Mouse (Mus musculus) forebrain, postnatal 0 days (tissue): ENCODE measurements at regions not wholly inside any gene's neighbourhood (a gene's known extent, or its start where the extent isn't known, plus 50 kb on each side); places are given as distances from the start of the nearest gene placed in this dataset.

ENCODE experiments used
- ATAC-seq: fragments of 200-750 bp; cut with Nextera tagmentation; 2 replicates; pipeline ENCODE4 v1.8.0; 2017; ENCODE audit warnings: mild to moderate bottlenecking, moderate library complexity
- DNase-seq: peaks from one replicate; pipeline ENCODE4 v3.0.0-alpha.2; 2015
- H3K27ac ChIP-seq: fragments of 300-500 bp; sonication (generic); 2 replicates; pipeline ENCODE4 v1.5.1; 2014; ENCODE audit warnings: low read depth, mild to moderate bottlenecking, antibody characterized with exemption, low read length, moderate library complexity, mixed read lengths
- H3K27me3 ChIP-seq: fragments of 300-500 bp; sonication (generic); 2 replicates; pipeline ENCODE4 v1.6.1; 2014; ENCODE audit warnings: mild to moderate bottlenecking, low read length, mixed read lengths; ENCODE audit not compliant: insufficient read depth
- H3K36me3 ChIP-seq: fragments of 300-500 bp; sonication (generic); 2 replicates; pipeline ENCODE4 v1.6.1; 2014; ENCODE audit warnings: mild to moderate bottlenecking, moderate library complexity; ENCODE audit not compliant: insufficient read depth
- H3K4me1 ChIP-seq: fragments of 300-500 bp; sonication (generic); 2 replicates; pipeline ENCODE4 v1.6.1; 2014; ENCODE audit warnings: antibody characterized with exemption; ENCODE audit not compliant: insufficient read depth
- H3K4me2 ChIP-seq: fragments of 300-500 bp; sonication (generic); 2 replicates; pipeline ENCODE4 v1.6.1; 2014; ENCODE audit warnings: low read depth, mild to moderate bottlenecking, moderate library complexity
- H3K4me3 ChIP-seq: fragments of 300-500 bp; sonication (generic); 2 replicates; pipeline ENCODE4 v1.5.1; 2014; ENCODE audit warnings: low read depth, low read length, mixed read lengths
- H3K9ac ChIP-seq: fragments of 300-500 bp; sonication (generic); 2 replicates; pipeline ENCODE4 v1.6.1; 2014; ENCODE audit warnings: mild to moderate bottlenecking
- H3K9me3 ChIP-seq: fragments of 300-500 bp; sonication (generic); 2 replicates; pipeline ENCODE4 v1.6.1; 2016; ENCODE audit warnings: low read length
- CTCF ChIP-seq: sonication (generic); IDR thresholded peaks from 2 replicates; pipeline ENCODE4 v1.5.1; 2016; ENCODE audit warnings: antibody characterized with exemption, control low read depth, low read depth
- WGBS: fragments of 180-500 bp; shearing (Covaris S2); extraction: QIAGEN DNeasy Blood & Tissue Kit; methylation state at CpG from one replicate; pipeline ENCODE4 v1.1.7; 2014; 5-methylcytosine and 5-hydroxymethylcytosine counted together

- H3K4me3 ChIP-seq, result no peak overlapping the region
- H3K9me3 ChIP-seq, result no peaks in the 10 kb centered on the region
- no peak for TF ChIP-seq CTCF
- no peak overlapping the region for H3K27ac ChIP-seq
- no peak for DNase-seq
- H3K36me3 ChIP-seq, result no peaks in the 10 kb centered on the region
- no peak for ATAC-seq
- no peak overlapping the region for H3K4me2 ChIP-seq
- WGBS, result 64% methylated on average over 7 of the region's 7 CpGs
- H3K27me3 ChIP-seq, result peaks cover 22% of the 10 kb centered on the region
- H3K9ac ChIP-seq, result no peak overlapping the region
- H3K4me1 ChIP-seq, result no peaks in the 10 kb centered on the region
Observed at GRCm38 (mm10) chr16:23838696-23839095, 52.1 kb downstream of the Sst start.

GRCm38 (mm10) chr16:23838114-23838513, 52.6 kb downstream of the Sst start:
- Histone ChIP-seq H3K4me1 (no peaks in the 10 kb centered on the region), H3K27ac (no peak overlapping the region), H3K9ac (no peak overlapping the region), H3K9me3 (no peaks in the 10 kb centered on the region), H3K27me3 (peaks cover 22% of the 10 kb centered on the region), H3K4me2 (no peak overlapping the region), H3K4me3 (no peak overlapping the region), H3K36me3 (no peaks in the 10 kb centered on the region)
- 69% methylated on average over 2 of the region's 2 CpGs for WGBS
- ATAC-seq (no peak), DNase-seq (no peak)
- TF ChIP-seq CTCF, result no peak

GRCm38 (mm10) chr16:23834991-23835390, 55.8 kb downstream of the Sst start:
- ATAC-seq (no peak), DNase-seq (no peak)
- TF ChIP-seq CTCF, result no peak

GRCm38 (mm10) chr16:23833603-23834002, 57.2 kb downstream of the Sst start:
- H3K27ac ChIP-seq, result no peak overlapping the region
- peaks cover 12% of the 10 kb centered on the region for H3K27me3 ChIP-seq
- 33% methylated on average over 2 of the region's 2 CpGs for WGBS
- TF ChIP-seq CTCF, result no peak
- no peak overlapping the region for H3K4me2 ChIP-seq
- no peak overlapping the region for H3K4me3 ChIP-seq
- no peaks in the 10 kb centered on the region for H3K4me1 ChIP-seq
- H3K9ac ChIP-seq, result no peak overlapping the region
- ATAC-seq (no peak), DNase-seq (no peak)
- H3K36me3 ChIP-seq, result no peaks in the 10 kb centered on the region
- H3K9me3 ChIP-seq, result no peaks in the 10 kb centered on the region

More at GRCm38 (mm10) chr16:23834991-23835390, 55.8 kb downstream of the Sst start:
- H3K27ac ChIP-seq, result no peak overlapping the region
- 85% methylated on average over 4 of the region's 4 CpGs for WGBS
- H3K4me1 ChIP-seq, result no peaks in the 10 kb centered on the region
- H3K27me3 ChIP-seq, result peaks cover 16% of the 10 kb centered on the region
- no peak overlapping the region for H3K4me2 ChIP-seq
- H3K9me3 ChIP-seq, result no peaks in the 10 kb centered on the region
- H3K36me3 ChIP-seq, result no peaks in the 10 kb centered on the region
- no peak overlapping the region for H3K9ac ChIP-seq
- no peak overlapping the region for H3K4me3 ChIP-seq

- no peak overlapping the region for H3K4me3 ChIP-seq
- no peaks in the 10 kb centered on the region for H3K9me3 ChIP-seq
- no peaks in the 10 kb centered on the region for H3K36me3 ChIP-seq
- H3K9ac ChIP-seq, result no peak overlapping the region
- no peaks in the 10 kb centered on the region for H3K4me1 ChIP-seq
- peak; percentile 23; the same call in 1 of the 2 replicates for ATAC-seq
- no peak overlapping the region for H3K27ac ChIP-seq
- 64% methylated on average over 2 of the region's 2 CpGs for whole genome bisulfite sequencing
- no peak for DNase-seq
- no peak for TF ChIP-seq CTCF
- H3K27me3 ChIP-seq, result peaks cover 7% of the 10 kb centered on the region
- no peak overlapping the region for H3K4me2 ChIP-seq
Observed at GRCm38 (mm10) chr16:23833042-23833423, 57.7 kb downstream of the Sst start.

GRCm38 (mm10) chr16:23832393-23833041, 58.2 kb downstream of the Sst start:
- Histone ChIP-seq H3K4me2 (no peak overlapping the region), H3K4me1 (no peaks in the 10 kb centered on the region), H3K27ac (no peak overlapping the region), H3K9ac (no peak overlapping the region), H3K27me3 (peaks cover 6% of the 10 kb centered on the region), H3K36me3 (no peaks in the 10 kb centered on the region), H3K9me3 (no peaks in the 10 kb centered on the region), H3K4me3 (no peak overlapping the region)
- 0 out of 2 replicates have a peak, but pooled peaks have one; percentile 23 for ATAC-seq
- no peak for DNase-seq
- WGBS, result 66% methylated on average over 9 of the region's 9 CpGs
- no peak for TF ChIP-seq CTCF

GRCm38 (mm10) chr16:23825662-23826061, 65.1 kb downstream of the Sst start:
- WGBS, result 88% methylated on average over 5 of the region's 5 CpGs
- Histone ChIP-seq H3K9ac (no peak overlapping the region), H3K4me1 (no peaks in the 10 kb centered on the region), H3K36me3 (no peaks in the 10 kb centered on the region), H3K4me2 (no peak overlapping the region), H3K27me3 (peaks cover 5% of the 10 kb centered on the region), H3K4me3 (no peak overlapping the region), H3K9me3 (no peaks in the 10 kb centered on the region), H3K27ac (no peak overlapping the region)
- no peak for ATAC-seq
- TF ChIP-seq CTCF, result no peak
- DNase-seq, result no peak
